Mouse (Mus musculus): ENCODE measurements around the gene Scn4a.
"Not testable (repeated sequence)": the region's sequence is repeated elsewhere in the genome, so short reads cannot be mapped to it uniquely, and the experiment has no call there.

The Scn4a gene

DNA sequence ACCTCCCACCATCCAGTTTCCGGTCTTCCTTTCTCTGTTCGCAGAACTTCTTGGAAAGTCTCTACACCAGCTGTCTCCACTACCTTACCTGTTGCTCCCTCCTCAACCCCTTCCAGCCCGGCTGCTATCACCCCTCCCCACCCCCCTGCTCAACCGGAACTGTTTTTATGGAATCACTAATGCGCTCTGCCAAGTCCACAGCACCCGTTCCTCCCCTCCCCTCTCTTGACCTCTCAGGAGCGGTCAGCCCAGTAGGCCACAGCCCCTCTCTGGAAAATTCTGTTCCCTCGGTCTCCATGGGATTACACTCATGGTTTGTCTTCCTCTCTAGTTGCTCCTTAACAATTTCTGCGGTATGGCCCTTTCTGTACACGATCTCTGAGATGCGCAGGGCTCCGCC lies at the start of gene Scn4a:
Gene Scn4a (minus strand): TSS at position 101 of the 400 bp plus-strand sequence.
- in situ Hi-C loops (cut with MseI, MboI) = no loop called here

DNA sequence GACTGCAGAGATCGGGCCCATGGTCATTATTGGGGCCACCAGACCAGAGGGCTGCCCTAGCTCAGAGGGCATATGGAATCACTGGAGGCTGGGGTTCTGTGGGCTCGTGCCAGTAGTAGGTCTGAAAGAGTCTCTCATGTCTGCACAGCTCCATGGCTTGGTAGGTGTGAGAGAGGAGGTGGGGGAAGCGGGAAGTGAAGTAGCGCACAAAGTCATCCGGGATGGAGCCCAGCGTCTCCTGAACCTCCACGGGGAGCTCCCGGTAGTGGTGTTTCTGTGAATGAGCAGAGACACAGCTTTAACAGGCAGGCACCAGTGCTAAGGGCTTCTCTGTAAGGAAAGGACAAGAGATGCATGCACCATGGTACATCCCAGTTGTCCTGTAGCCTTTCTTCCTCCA lies 45.4 kb upstream of the Scn4a start:
- in situ Hi-C loops (cut with MseI, MboI) = no loop called here

DNA sequence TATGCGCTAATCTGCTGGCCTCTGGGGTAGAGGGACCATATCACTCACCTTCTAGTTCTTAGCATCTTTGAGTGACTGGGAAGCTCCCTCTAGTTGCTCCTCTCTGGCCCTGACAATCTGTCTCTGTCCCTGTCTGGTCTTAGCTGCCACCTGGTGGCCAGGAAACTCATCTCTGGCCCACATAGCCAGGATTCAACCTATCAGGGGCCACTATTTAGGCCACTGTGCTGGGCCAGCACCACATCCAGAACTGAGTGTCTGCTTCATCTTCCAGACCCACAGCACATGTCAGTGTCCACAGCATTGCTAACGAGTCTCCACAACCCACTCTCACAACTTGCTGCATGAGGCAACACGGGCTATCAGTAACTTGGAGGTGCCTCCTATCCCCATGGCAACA lies 44.6 kb upstream of the Scn4a start:
- in situ Hi-C loops (cut with MseI, MboI) = no loop called here

DNA sequence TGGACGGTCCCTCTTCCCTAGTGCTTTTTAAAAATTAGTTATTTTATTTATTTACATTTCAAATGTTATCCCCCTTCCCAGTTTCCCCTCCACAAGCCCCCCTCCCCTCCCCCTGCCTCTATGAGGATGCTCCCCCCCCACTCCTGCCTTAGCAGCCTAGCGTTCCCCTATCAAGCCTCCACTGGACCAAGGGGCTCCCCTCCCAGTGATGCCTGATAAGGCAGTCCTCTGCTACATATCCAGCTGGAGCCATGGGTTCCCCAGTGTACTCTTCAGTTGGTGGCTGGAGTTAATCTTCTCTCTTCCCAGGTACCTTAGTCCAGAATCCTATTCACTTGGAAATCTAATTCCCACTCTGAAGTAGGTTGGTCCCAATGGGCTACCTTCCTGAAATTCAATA lies 41.0 kb upstream of the Scn4a start:
- in situ Hi-C loops (cut with MseI, MboI) = not testable (repeated sequence)

DNA sequence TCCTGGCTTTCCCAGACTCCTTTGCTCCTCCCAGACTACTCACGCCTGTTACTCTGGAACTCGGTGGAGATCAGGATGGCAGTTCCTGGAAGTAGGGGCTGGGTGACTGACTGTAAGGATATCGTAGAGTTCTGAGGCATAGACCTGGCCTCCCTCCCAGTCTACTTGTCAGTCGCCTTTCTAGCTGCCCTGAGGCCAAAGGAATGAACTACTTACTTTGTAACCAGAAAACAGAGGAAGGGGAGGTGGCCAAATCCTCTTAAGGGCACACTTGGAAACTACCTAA lies 40.2 kb upstream of the Scn4a start:
- in situ Hi-C loops (cut with MseI, MboI) = no loop called here

DNA sequence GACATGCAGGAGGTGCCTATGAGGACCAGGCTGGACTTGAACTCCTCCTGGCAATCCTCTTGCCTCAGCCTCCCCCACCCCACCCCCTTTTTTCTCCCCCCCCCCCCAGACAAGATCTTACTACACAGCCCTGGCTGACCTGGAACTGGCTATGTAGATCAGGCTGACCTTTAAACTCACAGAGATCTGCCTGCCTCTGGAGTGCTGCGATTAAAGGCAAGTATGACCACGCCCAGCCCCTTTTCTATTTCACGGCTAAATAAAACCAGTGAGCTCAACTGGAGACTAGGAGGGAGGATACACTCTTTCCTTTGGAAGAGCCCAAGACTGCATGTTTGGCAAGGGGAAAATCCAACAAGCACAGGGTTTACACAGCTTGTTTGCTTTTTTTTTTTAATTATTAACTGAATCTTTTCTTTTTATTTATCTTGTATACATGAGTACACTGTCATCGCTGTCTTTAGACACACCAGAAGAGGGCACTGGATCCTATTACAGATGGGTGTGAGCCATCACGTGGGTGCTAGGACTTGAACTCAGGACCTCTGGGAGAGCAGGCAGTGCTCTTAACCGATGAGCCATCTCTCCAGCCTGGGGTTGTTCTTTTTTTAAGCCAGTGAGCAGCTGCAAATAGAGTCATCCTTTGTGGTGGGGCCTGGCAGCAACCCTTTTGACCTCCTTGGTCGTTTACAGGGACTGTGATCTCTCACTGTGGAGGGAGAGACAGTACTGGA lies 39.7 kb upstream of the Scn4a start:
- in situ Hi-C loops (cut with MseI, MboI) = no loop called here

DNA sequence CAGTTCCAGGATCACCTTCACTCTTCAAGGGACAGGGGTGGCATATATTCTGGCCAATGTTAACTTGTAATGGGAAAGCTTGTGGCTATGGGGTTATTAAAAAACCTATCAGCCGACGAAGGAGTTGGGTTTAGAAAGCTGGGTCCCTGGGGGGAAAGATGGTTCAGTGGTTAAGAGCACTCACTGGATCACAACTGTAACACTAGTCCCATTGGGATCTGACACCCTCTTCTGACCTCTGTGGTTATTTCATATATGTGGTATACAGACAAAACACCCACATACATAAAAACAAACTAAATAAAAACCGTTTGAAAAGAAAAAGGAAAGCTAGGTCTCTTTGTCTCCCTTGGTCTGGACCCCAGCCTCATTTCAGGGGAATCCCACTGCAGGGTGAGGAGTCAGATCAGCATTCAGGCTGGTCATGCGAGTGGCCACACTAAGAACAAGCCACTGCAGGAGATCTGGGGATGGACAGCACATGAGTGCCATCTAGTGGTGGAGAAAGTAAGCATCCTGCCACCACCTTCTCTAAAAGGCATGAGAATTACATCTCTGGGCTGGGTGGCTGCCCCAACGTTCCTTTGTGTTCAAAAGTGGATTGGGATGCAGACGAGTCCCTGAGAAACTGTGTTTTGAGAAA lies 38.6 kb upstream of the Scn4a start:
- in situ Hi-C loops (cut with MseI, MboI) = no loop called here

DNA sequence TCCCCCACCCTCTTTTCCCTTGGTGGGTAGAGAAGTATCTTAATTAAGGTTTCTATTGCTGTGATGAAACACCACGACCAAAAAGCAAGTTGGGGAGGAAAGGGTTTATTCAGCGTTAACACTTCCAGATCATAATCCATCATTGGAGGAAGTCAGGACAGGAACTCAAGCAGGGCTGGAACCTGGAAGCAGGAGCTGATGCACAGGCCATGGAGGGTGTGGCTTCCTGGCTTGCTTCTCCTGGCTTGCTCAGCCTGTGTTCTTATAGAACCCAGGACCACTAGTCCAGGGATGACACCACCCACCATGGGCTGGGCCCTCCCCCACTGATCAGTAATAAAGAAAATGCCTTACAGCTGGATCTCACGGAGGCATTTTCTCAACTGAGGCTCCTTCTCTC lies 37.7 kb upstream of the Scn4a start:
- in situ Hi-C loops (cut with MseI, MboI) = no loop called here

DNA sequence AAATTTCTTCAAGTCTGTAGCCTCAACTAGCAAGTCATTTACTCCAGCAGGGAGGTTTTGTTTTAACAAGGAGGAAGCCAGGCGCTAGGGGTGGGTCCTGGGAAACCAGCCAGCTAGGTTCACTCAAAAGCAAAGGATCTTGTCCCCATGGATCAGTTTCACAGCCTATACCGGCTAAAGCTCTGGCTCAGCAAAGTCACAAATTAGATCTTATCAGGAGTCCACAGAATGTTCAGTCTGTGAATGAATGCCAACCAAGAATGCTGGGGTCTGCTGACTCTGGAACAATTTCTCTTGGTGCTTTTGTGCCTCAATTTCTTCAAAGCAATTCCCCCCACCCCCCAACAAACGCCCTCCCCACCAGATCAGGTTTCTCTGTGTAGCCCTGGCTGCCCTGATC lies 36.5 kb upstream of the Scn4a start:
- in situ Hi-C loops (cut with MseI, MboI) = no loop called here

DNA sequence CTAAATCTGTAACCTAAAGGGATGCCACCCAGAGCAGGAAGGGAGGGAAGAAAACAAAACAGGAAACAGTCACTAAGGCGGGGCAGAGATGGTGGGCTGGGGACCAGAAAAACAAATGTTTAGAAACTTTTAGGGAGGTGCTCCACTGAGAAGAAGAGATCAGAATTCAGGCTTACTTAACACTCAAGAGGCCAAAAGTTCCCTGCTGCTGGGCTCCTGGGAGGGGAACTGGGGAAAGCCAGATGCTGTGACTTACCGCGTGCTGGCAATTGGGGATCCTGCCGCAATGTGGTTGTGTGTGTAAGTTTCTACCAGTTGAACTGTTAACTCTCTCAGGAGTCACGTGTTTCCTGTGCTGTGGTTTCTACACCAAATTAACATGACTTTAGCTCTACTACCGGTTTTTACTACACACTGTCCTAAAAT lies 34.7 kb upstream of the Scn4a start, which contains the start of gene Icam2:
Gene Icam2 (minus strand): TSS at position 285 of the 426 bp plus-strand sequence.
- in situ Hi-C loops (cut with MseI, MboI) = no loop called here

DNA sequence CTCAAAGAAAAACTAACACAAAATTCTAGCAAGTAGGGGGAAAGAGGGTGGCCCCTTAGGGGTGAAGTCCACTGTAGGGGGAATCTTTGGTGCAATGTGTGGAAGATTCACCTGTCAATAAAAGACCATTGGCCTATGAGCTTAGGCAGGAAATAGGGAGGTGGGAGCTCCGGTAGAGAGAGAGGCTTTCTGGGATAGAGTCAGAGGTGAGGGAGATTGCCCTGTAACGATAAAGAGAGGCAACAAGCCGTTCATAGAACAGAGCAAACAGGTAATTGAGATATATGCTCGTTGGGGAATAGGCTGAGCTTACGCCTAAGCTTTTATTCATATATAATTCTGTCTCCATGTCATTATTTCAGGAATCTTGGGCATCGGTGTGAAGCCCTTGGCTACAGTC lies 33.9 kb upstream of the Scn4a start:
- in situ Hi-C loops (cut with MseI, MboI) = no loop called here

DNA sequence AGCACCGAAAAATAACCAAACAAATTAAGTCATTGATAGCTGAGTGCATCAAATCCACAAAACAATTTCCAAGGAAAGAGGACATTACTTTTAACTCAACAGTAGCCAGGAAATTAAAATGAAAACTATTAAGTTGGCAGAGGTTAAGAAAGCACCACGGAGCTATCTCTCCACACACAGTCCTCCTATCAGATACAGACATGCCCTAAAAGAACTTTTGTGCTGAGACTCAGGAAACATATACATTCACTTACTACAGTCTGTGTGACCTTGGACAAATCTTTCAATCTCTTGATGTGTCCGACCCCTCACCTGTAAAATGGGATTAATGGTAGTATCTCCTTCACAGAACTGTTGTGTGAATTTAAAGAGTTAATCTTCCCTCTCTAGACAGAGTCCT lies 33.3 kb upstream of the Scn4a start:
- in situ Hi-C loops (cut with MseI, MboI) = no loop called here

DNA sequence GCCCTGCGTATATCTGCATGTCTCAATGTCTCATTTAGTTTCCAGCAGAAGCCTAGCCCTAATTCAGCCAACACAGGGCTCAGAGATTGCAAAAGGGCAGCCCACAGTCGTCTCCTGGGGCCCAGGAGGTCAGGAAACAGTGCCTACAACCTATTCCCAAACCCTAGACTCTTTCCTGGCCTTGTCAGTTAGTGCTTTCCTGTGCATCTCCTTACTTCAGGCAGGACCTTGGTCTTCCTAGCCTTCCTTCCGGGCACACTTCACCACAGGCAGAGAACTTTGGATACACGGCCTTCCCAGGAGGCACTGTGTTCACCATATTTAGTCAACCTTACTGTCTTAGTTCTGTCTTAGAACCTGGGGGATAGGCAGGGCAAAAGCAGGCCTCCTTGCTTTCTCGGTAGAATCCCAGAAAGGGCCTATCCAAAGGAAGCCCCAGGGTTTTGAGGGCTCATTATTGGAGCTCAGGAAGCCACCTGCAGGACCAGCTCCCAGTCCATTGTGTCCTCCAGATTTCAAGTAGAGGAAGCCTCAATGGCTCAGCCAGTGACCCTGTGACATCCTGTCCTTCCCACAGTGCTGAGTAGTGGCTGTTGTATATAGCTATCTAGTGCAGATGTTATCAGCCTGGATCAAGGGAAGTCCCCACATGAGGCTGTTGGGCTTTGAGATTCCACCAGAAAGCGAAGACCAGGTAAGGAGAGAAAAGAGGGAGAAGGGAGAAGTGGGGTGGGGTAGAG lies 30.1 kb upstream of the Scn4a start:
- in situ Hi-C loops (cut with MseI, MboI) = no loop called here

DNA sequence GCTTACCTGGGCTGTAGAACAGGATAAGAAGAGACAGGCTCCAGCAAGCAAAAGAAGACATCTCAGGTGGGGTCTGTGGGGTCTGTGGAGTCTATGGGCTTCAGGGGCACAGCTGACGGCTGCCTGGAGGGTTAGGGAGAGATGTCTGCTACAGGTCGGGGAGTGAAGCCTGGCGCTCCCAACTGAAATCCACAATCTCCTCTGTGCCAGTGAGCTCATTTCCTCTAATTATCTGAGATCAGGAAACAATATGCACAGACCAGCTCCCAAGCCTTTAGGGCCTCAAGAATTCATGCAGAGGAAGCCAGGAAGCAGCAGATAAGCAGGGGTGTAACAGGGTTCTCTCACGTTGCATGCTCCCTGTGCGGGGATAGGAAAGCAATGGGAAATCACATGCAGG lies 29.3 kb upstream of the Scn4a start:
- in situ Hi-C loops (cut with MseI, MboI) = no loop called here

DNA sequence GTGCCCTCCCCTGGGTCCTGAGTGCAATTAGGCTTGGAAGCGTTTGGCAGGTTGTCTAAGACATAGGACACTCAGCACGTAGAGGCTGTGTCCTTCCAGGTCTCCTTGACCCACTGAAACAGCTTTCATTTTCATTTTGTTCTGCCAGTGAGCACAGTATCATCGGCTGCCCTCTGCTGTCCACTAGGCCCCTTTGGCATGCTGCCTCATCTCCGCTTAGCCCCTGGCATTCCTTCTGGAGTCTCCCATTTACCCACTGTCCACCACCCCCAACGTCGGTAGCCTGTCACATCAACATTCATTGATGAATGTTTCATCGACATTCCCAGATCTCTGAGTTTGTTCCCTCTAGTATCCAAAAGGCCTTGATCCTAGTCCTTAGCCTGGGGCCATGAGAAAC lies 28.8 kb upstream of the Scn4a start:
- in situ Hi-C loops (cut with MseI, MboI) = no loop called here

DNA sequence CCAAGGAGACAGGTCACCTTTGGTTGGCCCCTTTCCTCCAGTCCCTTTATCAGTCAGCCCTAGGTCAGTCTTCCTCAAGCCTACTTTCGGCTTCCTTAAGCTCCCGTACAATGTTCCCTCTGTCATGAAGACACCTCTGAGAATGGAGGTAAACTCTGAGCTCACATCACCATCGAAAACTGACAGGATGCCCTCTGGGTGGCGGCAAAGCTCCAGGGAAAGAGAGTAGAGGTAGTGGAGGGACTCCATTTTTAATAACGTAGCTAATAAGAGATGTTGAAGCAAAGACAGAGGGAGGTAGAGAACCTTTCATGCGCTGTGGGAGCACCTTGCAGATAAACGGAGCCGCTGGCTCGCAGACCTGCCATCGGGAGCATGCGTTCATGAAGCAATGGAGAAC lies 27.9 kb upstream of the Scn4a start:
- in situ Hi-C loops (cut with MseI, MboI) = no loop called here

DNA sequence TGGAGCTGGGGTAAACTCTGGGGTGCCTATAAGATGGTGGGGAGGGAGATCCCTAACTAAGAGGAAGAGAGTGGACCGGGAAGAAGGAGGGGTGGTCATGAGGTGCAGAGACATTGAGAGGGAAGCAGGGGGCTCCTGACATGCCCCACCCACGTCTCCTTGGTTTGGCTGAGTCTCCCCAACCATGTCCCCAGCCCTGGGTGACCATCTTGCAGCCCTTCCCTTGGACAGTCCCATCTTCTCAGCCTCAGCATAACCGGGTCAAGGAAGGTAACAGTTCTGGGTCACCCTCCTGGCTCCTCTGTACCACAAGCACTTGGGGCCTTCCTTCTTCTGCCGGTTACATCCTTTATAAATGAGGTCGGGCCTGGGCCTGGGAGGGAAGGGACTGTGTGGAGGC lies 21.9 kb upstream of the Scn4a start:
- in situ Hi-C loops (cut with MseI, MboI) = no loop called here

DNA sequence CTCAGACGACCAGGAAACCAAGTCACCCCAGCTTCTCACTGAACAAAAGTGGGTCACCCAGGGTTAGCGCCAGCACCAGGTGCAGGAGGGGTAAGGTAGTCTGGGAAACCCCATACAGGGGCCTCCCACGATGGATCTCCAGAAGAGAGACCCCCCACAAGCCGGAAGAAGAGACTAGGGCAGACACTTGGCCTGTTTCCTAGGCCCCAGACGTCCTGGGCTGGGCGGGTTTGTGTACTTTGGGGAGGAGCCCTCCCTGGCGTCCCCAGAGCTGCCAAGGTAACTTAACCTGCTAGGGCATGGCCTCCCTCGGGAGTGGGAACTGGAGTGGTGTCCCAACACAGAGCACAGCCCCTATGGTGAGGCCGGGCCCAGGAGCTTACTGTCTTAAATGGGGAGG lies 21.5 kb upstream of the Scn4a start:
- in situ Hi-C loops (cut with MseI, MboI) = no loop called here

DNA sequence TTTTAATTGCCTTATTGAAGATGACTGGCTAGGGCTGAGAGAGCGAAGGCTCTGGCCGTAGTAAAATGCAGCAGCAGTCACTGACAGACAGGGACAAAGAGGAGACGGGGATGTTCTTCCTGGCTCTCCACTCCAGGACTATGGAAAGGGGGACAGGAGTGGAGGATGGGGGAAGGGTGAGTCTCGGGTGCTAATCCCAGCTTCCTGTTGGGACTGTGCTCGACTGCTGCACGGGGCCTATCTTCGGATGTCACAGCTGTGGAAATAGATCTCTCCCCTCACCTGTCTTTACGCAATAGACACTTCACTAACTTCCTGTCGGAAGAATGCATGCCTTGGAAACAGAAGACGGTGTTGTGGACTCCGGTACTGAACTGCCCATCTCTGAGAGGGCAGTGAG lies 20.9 kb upstream of the Scn4a start:
- in situ Hi-C loops (cut with MseI, MboI) = no loop called here

DNA sequence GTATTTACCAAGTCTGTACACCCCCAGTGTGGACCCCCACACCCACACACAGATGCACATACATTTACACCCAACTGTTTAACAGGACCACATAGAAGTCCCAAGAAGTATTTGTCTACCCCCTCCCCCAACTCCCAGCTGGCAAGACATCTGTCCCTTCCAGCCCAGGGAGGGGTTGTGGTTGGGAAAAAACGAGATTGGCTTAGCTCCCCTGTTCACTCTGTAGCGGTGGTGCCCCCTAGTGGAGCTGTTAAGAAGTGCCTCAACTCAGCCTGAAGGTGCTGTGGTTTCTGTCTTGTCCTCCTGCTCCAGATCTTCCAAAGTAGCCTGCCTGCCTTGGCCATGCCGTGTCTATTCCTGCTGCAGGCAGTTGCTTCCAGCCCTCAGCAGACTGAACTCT lies 13.2 kb upstream of the Scn4a start:
- in situ Hi-C loops (cut with MseI, MboI) = no loop called here

DNA sequence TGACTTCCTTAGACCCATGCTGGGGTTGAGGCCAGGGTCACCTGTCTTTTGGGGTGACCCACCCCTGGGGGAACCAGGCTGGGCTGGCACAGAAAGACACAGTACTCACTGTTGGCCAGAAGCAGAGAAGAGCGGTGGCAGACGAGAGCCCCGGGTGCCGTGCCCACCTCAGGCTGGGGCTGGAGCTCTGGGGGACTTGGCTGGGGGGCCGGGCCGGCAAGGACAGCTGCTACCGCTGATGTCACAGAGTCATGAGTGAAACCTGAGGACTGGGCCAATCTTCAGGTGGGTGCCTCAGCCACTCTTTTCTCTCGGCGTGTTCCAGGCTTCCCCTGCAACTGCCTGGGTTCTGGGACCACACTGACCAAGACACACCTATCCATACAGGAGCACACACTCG lies 12.3 kb upstream of the Scn4a start, which contains the start of gene Prr29:
Gene Prr29 (plus strand): TSS at position 107 of the 400 bp plus-strand sequence.
- in situ Hi-C loops (cut with MseI, MboI) = no loop called here

DNA sequence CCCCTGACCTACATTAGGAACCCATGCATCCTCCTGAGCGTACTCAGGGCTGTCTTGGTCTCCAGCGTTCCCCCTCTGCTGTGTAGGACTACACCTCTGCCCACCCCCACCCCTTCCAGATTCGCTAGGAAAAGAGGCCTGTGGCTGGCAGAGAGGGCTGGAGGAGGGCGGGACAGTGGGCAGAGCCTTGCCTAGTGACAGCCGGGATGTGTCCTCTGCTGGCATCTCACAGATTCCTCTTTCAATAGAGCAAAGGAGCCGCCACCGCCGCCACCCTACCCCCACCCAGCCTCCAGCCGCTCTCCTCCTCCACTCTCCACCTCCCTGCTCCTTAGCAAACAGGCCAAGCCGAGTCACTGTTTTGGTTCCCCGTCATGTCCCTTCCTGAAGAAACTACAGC lies 11.6 kb upstream of the Scn4a start:
- in situ Hi-C loops (cut with MseI, MboI) = no loop called here

DNA sequence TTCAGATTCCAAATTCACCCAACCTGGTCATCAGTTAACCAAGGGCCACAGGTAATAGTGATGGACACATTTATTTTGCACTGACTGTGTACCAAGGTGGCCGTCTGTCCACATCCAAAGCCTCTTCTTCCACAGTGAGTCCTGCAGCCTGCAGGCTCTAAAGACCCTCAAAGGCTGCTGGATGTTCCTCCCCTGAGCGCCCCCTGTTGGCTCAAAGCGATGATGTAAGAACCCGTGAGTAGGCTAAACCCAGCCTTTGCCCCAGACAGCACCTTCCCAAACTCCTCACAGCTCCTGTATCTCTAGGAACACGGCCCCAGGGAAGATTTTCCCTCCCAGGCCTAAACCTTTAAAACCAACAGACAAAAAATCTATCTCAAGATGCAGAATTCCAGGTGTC lies 6.3 kb upstream of the Scn4a start:
- in situ Hi-C loops (cut with MseI, MboI) = no loop called here

All from mouse trophoblast stem cell (cell line).